Mouse (Mus musculus) spleen, postnatal 14 days (tissue): ENCODE data around the gene Mbnl2.

Source experiments
- DNase-seq, 2 experiments: peaks; one replicate each; pipeline ENCODE4 v3.0.0; 2021 to 2022; ENCODE audit warnings: low spot score in 2 of 2

Mbnl2 gene

GRCm38 (mm10) chr14:120418964-120419363 lies 143.5 kb downstream of the Mbnl2 start:
- no peak for DNase-seq

- DNase-seq = no peak
These were observed 153.0 kb downstream of the Mbnl2 start for GRCm38 (mm10) chr14:120428497-120428896.

GRCm38 (mm10) chr14:120432773-120433172 lies 157.3 kb downstream of the Mbnl2 start:
- DNase-seq = no peak

- no peak for DNase-seq
These were observed 158.5 kb downstream of the Mbnl2 start for GRCm38 (mm10) chr14:120433931-120434398.

- DNase-seq = no peak
These were observed 159.4 kb downstream of the Mbnl2 start for GRCm38 (mm10) chr14:120434831-120435230.

- DNase-seq = no peak
These were observed 165.2 kb downstream of the Mbnl2 start for GRCm38 (mm10) chr14:120440716-120441115.

- DNase-seq = no peak
These were observed 165.8 kb downstream of the Mbnl2 start for GRCm38 (mm10) chr14:120441256-120441655.

GRCm38 (mm10) chr14:120441836-120442235 lies 166.4 kb downstream of the Mbnl2 start:
- DNase-seq = no peak

GRCm38 (mm10) chr14:120454221-120454620 lies 178.8 kb downstream of the Mbnl2 start:
- DNase-seq = no peak

GRCm38 (mm10) chr14:120463938-120464727 lies 188.7 kb downstream of the Mbnl2 start:
- no peak for DNase-seq

GRCm38 (mm10) chr14:120466816-120467215 lies 191.3 kb downstream of the Mbnl2 start:
- no peak for DNase-seq

GRCm38 (mm10) chr14:120469126-120469790 lies 193.8 kb downstream of the Mbnl2 start:
- DNase-seq = no peak

- no peak for DNase-seq
These were observed 200.8 kb downstream of the Mbnl2 start for GRCm38 (mm10) chr14:120476186-120476697.

GRCm38 (mm10) chr14:120477288-120477981 lies 202.0 kb downstream of the Mbnl2 start:
- peak; percentile 89 to 94 for DNase-seq

- peak; percentile 84 to 86 for DNase-seq
These were observed 202.6 kb downstream of the Mbnl2 start, which contains the start of gene Rap2a for GRCm38 (mm10) chr14:120477982-120478568. TSS of gene Rap2a (plus strand) at chr14:120478444.

- peak in 1 of 2 experiments; percentile 22 for DNase-seq
These were observed 203.3 kb downstream of the Mbnl2 start for GRCm38 (mm10) chr14:120478641-120479341.

GRCm38 (mm10) chr14:120480341-120480900 lies 205.0 kb downstream of the Mbnl2 start:
- no peak for DNase-seq

GRCm38 (mm10) chr14:120480927-120481326 lies 205.5 kb downstream of the Mbnl2 start:
- no peak for DNase-seq
